16 mouse cellular contexts compared by ENCODE assay signal in genomic region chr2:25310969-25311368, GRCm38 (mm10). TPM values are rescaled to one million over a fixed set of nuclear protein-coding genes. Genes with fewer than 3 reads are reported as not detected.
DNase-seq lines count a peak whose midpoint lies in the region; ATAC-seq lines count a peak whose summit lies in the region.
"Had no signal": no experiment of that assay in that cellular context is flagged by ENCODE, and none has a peak within 500 bp of the region (broad histone marks: within the 10 kb centered on the region; RNA-seq: fewer than 3 reads in every experiment).

No protein-coding gene starts in this region.

- H3K4me2 ChIP-seq in midbrain, embryonic 11.5 days = no peak overlapping the region
- no peak overlapping the region for H3K4me2 ChIP-seq in midbrain, embryonic 16.5 days (ENCODE audit: low read length)
- peak overlapping the region; percentile 45 for H3K4me2 ChIP-seq in stomach, embryonic 16.5 days (ENCODE audit: low read depth, low read length)
- no peak overlapping the region for H3K4me2 ChIP-seq in forebrain, embryonic 11.5 days (ENCODE audit: low read depth, low read length, severe bottlenecking)
- H3K4me2 ChIP-seq: hindbrain, embryonic 12.5 days had no signal

- H3K4me3 ChIP-seq in midbrain, embryonic 11.5 days (ENCODE audit: low read depth, low read length) = no peak overlapping the region
- H3K4me3 ChIP-seq in midbrain, embryonic 16.5 days (ENCODE audit: low read depth, low read length) = no peak overlapping the region
- H3K4me3 ChIP-seq in stomach, embryonic 16.5 days (replicated peaks; ENCODE audit: low read length) = peak overlapping the region; percentile 2
- no peak overlapping the region for H3K4me3 ChIP-seq in forebrain, embryonic 11.5 days (ENCODE audit: low read depth, low read length)
- H3K4me3 ChIP-seq: hindbrain, embryonic 12.5 days; limb, embryonic 10.5 days had no signal

- H3K27ac ChIP-seq in midbrain, embryonic 11.5 days (ENCODE audit: low read depth, low read length) = no peak overlapping the region
- no peak overlapping the region for H3K27ac ChIP-seq in midbrain, embryonic 16.5 days (ENCODE audit: low read length)
- no peak overlapping the region for H3K27ac ChIP-seq in stomach, embryonic 16.5 days (ENCODE audit: low read length)
- no peak overlapping the region for H3K27ac ChIP-seq in forebrain, embryonic 11.5 days (ENCODE audit: low read depth, low read length)
- H3K27ac ChIP-seq: hindbrain, embryonic 12.5 days; limb, embryonic 10.5 days; liver, embryonic 14.5 days had no signal

- no peak for ATAC-seq in cerebellum, adult (ENCODE audit: insufficient number of reproducible peaks, low FRiP score, low TSS enrichment)
- no peak for ATAC-seq in midbrain, embryonic 11.5 days (ENCODE audit: low FRiP score)
- no peak for ATAC-seq in midbrain, embryonic 16.5 days
- ATAC-seq in stomach, embryonic 16.5 days (ENCODE audit: insufficient read depth, low FRiP score) = no peak
- no peak for ATAC-seq in forebrain, embryonic 11.5 days (replicated peaks; ENCODE audit: low FRiP score)

- no peak overlapping the region for H3K9ac ChIP-seq in midbrain, embryonic 11.5 days (ENCODE audit: low read length)
- H3K9ac ChIP-seq in midbrain, embryonic 16.5 days (ENCODE audit: low read depth, low read length) = no peak overlapping the region
- H3K9ac ChIP-seq in stomach, embryonic 16.5 days (ENCODE audit: low read length) = 0 out of 2 replicates have a peak overlapping the region, but pooled peaks have one; percentile 4
- no peak overlapping the region for H3K9ac ChIP-seq in forebrain, embryonic 11.5 days (ENCODE audit: low read length)
- H3K9ac ChIP-seq: hindbrain, embryonic 12.5 days; liver, embryonic 14.5 days had no signal

- H3K4me1 ChIP-seq in midbrain, embryonic 11.5 days (ENCODE audit: control insufficient read depth, insufficient read depth, low read length) = no peaks in the 10 kb centered on the region
- no peaks in the 10 kb centered on the region for H3K4me1 ChIP-seq in midbrain, embryonic 16.5 days (ENCODE audit: control insufficient read depth, insufficient read depth, low read length)
- H3K4me1 ChIP-seq in stomach, embryonic 16.5 days (ENCODE audit: control insufficient read depth, insufficient read depth, low read length) = no peaks in the 10 kb centered on the region
- no peaks in the 10 kb centered on the region for H3K4me1 ChIP-seq in forebrain, embryonic 11.5 days (replicated peaks; ENCODE audit: control insufficient read depth, insufficient read depth, low read length)
- H3K4me1 ChIP-seq: hindbrain, embryonic 12.5 days; limb, embryonic 10.5 days had no signal

- DNase-seq in cerebellum, postnatal 14 days = peak; percentile 50 to 60
- peak; percentile 80 for DNase-seq in midbrain, embryonic 11.5 days (ENCODE audit: low spot score, missing footprints)
- peak; percentile 36 to 48 for DNase-seq in cerebellum, postnatal 36 days
- no peak for DNase-seq in kidney, adult 11 months
- DNase-seq in forebrain, embryonic 11.5 days (ENCODE audit: low spot score) = no peak
- DNase-seq: kidney, postnatal 10 days; lung, postnatal 36 days; spleen, adult 18-20 months had no signal

- 2% methylated on average over 22 of the region's 22 CpGs for WGBS in midbrain, embryonic 11.5 days
- WGBS in midbrain, embryonic 16.5 days = 5% methylated on average over 21 of the region's 22 CpGs
- WGBS in stomach, embryonic 16.5 days = under 1% methylated on average over 22 of the region's 22 CpGs
- WGBS in forebrain, embryonic 11.5 days = under 1% methylated on average over 22 of the region's 22 CpGs

- H3K36me3 ChIP-seq in midbrain, embryonic 11.5 days (ENCODE audit: control insufficient read depth, insufficient read depth, low read length) = no peaks in the 10 kb centered on the region
- H3K36me3 ChIP-seq in midbrain, embryonic 16.5 days (ENCODE audit: control insufficient read depth, insufficient read depth, low read length) = peaks cover 30% of the 10 kb centered on the region
- no peaks in the 10 kb centered on the region for H3K36me3 ChIP-seq in stomach, embryonic 16.5 days (ENCODE audit: control insufficient read depth, insufficient read depth, low read length)
- H3K36me3 ChIP-seq in forebrain, embryonic 11.5 days (ENCODE audit: control insufficient read depth, insufficient read depth, low read length) = no peaks in the 10 kb centered on the region
- H3K36me3 ChIP-seq: hindbrain, embryonic 12.5 days; limb, embryonic 10.5 days had no signal

- no peaks in the 10 kb centered on the region for H3K9me3 ChIP-seq in midbrain, embryonic 11.5 days (ENCODE audit: control insufficient read depth, low read length)
- H3K9me3 ChIP-seq in midbrain, embryonic 16.5 days (replicated peaks; ENCODE audit: control insufficient read depth, low read length, poor library complexity, severe bottlenecking) = no peaks in the 10 kb centered on the region
- H3K9me3 ChIP-seq in stomach, embryonic 16.5 days (replicated peaks; ENCODE audit: control insufficient read depth, low read length) = no peaks in the 10 kb centered on the region
- no peaks in the 10 kb centered on the region for H3K9me3 ChIP-seq in forebrain, embryonic 11.5 days (ENCODE audit: control insufficient read depth, low read length)
- H3K9me3 ChIP-seq: hindbrain, embryonic 12.5 days; limb, embryonic 10.5 days had no signal

- H3K27me3 ChIP-seq in midbrain, embryonic 11.5 days (ENCODE audit: control insufficient read depth, insufficient read depth, low read length) = peaks cover 34% of the 10 kb centered on the region
- H3K27me3 ChIP-seq in midbrain, embryonic 16.5 days (ENCODE audit: control insufficient read depth, insufficient read depth, low read depth, low read length) = peaks cover 73% of the 10 kb centered on the region
- peaks cover 42% of the 10 kb centered on the region for H3K27me3 ChIP-seq in stomach, embryonic 16.5 days (ENCODE audit: control insufficient read depth, insufficient read depth, low read length)
- peaks cover 34% of the 10 kb centered on the region for H3K27me3 ChIP-seq in forebrain, embryonic 11.5 days (ENCODE audit: control insufficient read depth, insufficient read depth, low read length)

RNA-seq across cellular contexts. Expression of gene Grin1, which starts 8.0 kb away (rescaled TPM):
- 2.4 and 2.6 TPM in 2 replicates for polyA plus RNA-seq in midbrain, embryonic 11.5 days (2014; fragmentation: Nextera tagmentation; extraction: Ambion mirVana)
- 44.0 and 52.7 TPM in 2 replicates for polyA plus RNA-seq in midbrain, embryonic 16.5 days (2015; fragmentation: Nextera tagmentation; extraction: Ambion mirVana)
- 2.0 and 2.3 TPM in 2 replicates for polyA plus RNA-seq in stomach, embryonic 16.5 days (2015; fragmentation: Nextera tagmentation; extraction: Ambion mirVana)
- polyA plus RNA-seq in forebrain, embryonic 11.5 days (2014; fragmentation: Nextera tagmentation; extraction: Ambion mirVana) = 1.7 and 2.1 TPM in 2 replicates

RNA-seq across cellular contexts. Expression of gene Man1b1, which starts 21.2 kb away (rescaled TPM):
- polyA plus RNA-seq in midbrain, embryonic 11.5 days (2014; fragmentation: Nextera tagmentation; extraction: Ambion mirVana) = 87.2 and 88.1 TPM in 2 replicates
- polyA plus RNA-seq in midbrain, embryonic 16.5 days (2015; fragmentation: Nextera tagmentation; extraction: Ambion mirVana) = 50.7 and 51.0 TPM in 2 replicates
- polyA plus RNA-seq in stomach, embryonic 16.5 days (2015; fragmentation: Nextera tagmentation; extraction: Ambion mirVana) = 46.0 and 47.0 TPM in 2 replicates
- polyA plus RNA-seq in forebrain, embryonic 11.5 days (2014; fragmentation: Nextera tagmentation; extraction: Ambion mirVana) = 75.7 and 77.8 TPM in 2 replicates

RNA-seq across cellular contexts. Expression of gene Lrrc26, which starts 21.3 kb away (rescaled TPM):
- not detected in 2 replicates for polyA plus RNA-seq in midbrain, embryonic 11.5 days (2014; fragmentation: Nextera tagmentation; extraction: Ambion mirVana)
- polyA plus RNA-seq in midbrain, embryonic 16.5 days (2015; fragmentation: Nextera tagmentation; extraction: Ambion mirVana) = not detected in 2 replicates
- polyA plus RNA-seq in stomach, embryonic 16.5 days (2015; fragmentation: Nextera tagmentation; extraction: Ambion mirVana) = 14.3 and 20.3 TPM in 2 replicates
- not detected in 2 replicates for polyA plus RNA-seq in forebrain, embryonic 11.5 days (2014; fragmentation: Nextera tagmentation; extraction: Ambion mirVana)
- polyA plus RNA-seq: C2C12; hindbrain, embryonic 12.5 days; limb, embryonic 10.5 days; liver, embryonic 14.5 days had no signal

RNA-seq across cellular contexts. Expression of gene Tmem210, which starts 23.0 kb away (rescaled TPM):
- polyA plus RNA-seq in midbrain, embryonic 11.5 days (2014; fragmentation: Nextera tagmentation; extraction: Ambion mirVana) = not detected in 2 replicates
- polyA plus RNA-seq in midbrain, embryonic 16.5 days (2015; fragmentation: Nextera tagmentation; extraction: Ambion mirVana) = not detected in 2 replicates
- not detected in 2 replicates for polyA plus RNA-seq in stomach, embryonic 16.5 days (2015; fragmentation: Nextera tagmentation; extraction: Ambion mirVana)
- polyA plus RNA-seq in forebrain, embryonic 11.5 days (2014; fragmentation: Nextera tagmentation; extraction: Ambion mirVana) = not detected in 2 replicates
- polyA plus RNA-seq: C2C12; hindbrain, embryonic 12.5 days; limb, embryonic 10.5 days; liver, embryonic 14.5 days; thymus, postnatal 0 days had no signal

RNA-seq across cellular contexts. Expression of gene Anapc2, which starts 38.7 kb away (rescaled TPM):
- 105 and 117 TPM in 2 replicates for polyA plus RNA-seq in midbrain, embryonic 11.5 days (2014; fragmentation: Nextera tagmentation; extraction: Ambion mirVana)
- polyA plus RNA-seq in midbrain, embryonic 16.5 days (2015; fragmentation: Nextera tagmentation; extraction: Ambion mirVana) = 141 and 144 TPM in 2 replicates
- 123 and 134 TPM in 2 replicates for polyA plus RNA-seq in stomach, embryonic 16.5 days (2015; fragmentation: Nextera tagmentation; extraction: Ambion mirVana)
- 116 and 126 TPM in 2 replicates for polyA plus RNA-seq in forebrain, embryonic 11.5 days (2014; fragmentation: Nextera tagmentation; extraction: Ambion mirVana)

Comparison
In these comparisons a context has a peak if more than half of its experiments do, and no peak if none do; other contexts are left out.
1. RNA of gene Grin1, which starts 8.0 kb away (polyA plus RNA-seq): 44.0 to 52.7 TPM in midbrain, embryonic 16.5 days; 2.4 to 2.6 TPM in midbrain, embryonic 11.5 days, 1.7 to 2.1 TPM in forebrain, embryonic 11.5 days and 2.0 to 2.3 TPM in stomach, embryonic 16.5 days; every median in the first group is over 10 times any median in the second.
2. DNase-seq: peak in cerebellum, postnatal 14 days (2 of 2), midbrain, embryonic 11.5 days (single experiment) and cerebellum, postnatal 36 days (2 of 2); none in kidney, adult 11 months (single experiment) and forebrain, embryonic 11.5 days (single experiment).
3. RNA of gene Lrrc26, which starts 21.3 kb away (polyA plus RNA-seq): 14.3 to 20.3 TPM in stomach, embryonic 16.5 days; not detected in midbrain, embryonic 16.5 days, not detected in midbrain, embryonic 11.5 days and not detected in forebrain, embryonic 11.5 days; every median in the first group is over 10 times any median in the second.